Mouse (Mus musculus): ENCODE data around the gene Nxf1. TPM values are rescaled to one million over a fixed set of nuclear protein-coding genes. Genes with fewer than 3 reads are reported as not detected.
"Not testable (repeated sequence)": the region's sequence is repeated elsewhere in the genome, so short reads cannot be mapped to it uniquely, and the experiment has no call there.

Gene Nxf1
- polyA plus RNA-seq, 1 experiment, result 113 TPM

DNA sequence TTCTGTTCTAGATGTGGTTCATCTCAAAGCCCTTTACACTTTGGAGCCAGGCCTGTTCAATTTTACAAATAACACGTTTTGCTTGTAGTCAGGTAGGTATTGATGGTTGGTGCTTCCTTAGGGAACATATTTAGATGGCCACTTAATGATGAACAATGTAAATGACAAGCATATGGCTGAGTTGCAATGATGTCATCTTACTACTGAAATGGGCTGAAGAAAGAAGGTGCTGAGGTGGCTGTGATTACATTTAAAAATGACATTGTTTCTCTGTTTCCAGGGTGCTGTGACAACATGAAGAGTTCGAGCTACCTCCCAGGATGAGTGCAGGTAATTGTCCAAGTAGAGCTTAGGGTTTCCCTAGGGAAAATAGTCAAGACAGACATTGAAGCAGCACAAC, 32.5 kb upstream of the Nxf1 start:
- DNase-seq (ENCODE audit: low read depth), result no peak

DNA sequence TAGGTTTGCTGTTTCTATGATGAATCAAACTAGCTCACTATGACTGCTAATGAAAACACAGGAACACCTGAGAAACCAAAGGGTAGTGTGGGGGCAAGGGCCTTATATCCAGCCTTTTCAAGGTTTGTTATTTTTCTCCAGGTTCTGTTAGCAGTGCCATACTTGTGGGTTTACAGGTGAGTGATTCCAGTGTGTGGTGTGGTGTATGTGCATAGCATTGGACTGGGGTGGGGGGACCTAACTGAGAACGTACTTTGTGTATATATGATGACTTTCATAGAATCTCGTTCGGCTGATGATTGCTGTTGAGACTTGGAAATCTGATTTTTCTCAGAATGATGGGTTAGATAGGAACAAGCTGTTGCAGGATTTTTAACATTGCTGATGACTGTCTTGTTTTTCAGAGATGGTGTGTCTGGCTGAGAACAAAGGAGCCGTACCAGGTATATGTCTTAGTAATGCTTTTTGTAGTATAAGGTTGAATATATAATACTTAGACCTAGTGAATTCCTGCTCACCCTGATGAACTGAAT, 31.7 kb upstream of the Nxf1 start:
- no peak for DNase-seq (ENCODE audit: low read depth)

DNA sequence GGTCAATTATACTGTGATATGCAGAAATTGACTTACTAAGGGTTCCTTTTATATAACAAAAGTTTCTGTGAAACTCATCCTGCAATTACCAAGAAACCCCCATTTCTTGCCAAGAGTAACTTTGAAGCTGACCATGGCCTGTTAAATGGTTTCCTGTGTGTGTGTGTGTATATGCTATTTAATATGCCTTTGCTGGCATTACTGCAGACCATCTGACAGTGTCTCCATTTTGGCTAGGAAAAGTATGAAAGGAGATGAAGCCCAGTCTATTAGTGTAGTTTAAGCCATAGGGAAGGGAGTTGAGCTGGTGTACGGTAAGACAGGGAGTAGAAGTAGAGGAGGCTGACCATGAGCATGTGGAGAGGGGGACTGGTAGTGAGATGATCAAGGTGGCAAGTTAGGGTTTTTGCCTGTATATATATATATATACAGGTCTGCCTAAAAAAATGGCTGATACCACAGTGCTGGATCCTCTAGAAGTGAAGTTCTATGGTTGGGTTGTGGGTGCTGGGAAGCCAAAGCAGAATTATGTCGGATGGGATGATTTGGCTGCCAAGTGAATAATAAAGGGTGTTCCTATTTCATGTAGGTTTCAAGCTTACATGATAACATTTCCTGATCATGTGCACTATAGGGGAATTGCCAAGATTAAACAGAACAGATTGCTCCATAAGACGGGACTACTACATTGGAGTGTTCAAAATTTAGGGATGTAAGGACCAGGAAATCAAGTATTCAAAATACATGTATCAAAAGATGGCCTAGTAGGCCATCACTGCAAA, 30.1 kb upstream of the Nxf1 start:
- DNase-seq (ENCODE audit: low read depth), result no peak

- DNase-seq (ENCODE audit: low read depth), result no peak
Measured at GRCm38 (mm10) chr19:8727495-8728114, 29.3 kb upstream of the Nxf1 start.

DNA sequence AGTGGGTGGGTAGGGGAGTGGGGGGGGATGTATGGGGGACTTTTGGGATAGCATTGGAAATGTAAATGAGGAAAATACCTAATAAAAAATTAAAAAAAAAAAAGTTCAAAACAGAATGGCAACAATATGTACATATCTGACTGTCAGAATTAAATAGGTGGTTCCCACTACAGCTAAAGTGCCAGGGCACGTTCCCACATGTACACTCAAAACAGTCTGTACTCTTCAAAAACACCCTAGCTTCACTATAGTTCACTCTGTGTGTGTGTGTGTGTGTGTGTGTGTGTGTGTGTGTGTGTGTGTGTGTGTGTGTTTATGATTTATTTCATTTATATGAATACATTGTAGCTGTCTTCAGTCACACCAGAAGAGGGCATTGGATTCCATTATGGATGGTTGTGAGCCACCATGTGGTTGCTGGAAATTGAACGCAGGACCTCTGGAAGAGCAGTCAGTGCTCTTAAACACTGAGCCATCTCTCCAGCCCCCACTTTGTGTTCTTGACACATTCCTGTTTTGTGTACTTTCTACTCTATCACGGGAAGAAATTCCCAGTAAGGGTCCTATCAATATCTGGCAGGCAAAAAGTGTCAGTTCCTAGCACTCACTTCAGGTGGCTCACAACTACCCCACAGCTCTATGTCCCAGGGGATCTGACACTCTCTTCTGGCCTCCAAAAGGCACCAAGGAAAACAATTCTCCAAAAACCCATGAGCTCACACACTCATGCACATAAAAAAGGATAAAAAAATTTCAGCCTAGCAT, 28.4 kb upstream of the Nxf1 start:
- not testable (repeated sequence) for DNase-seq (ENCODE audit: low read depth)

DNA sequence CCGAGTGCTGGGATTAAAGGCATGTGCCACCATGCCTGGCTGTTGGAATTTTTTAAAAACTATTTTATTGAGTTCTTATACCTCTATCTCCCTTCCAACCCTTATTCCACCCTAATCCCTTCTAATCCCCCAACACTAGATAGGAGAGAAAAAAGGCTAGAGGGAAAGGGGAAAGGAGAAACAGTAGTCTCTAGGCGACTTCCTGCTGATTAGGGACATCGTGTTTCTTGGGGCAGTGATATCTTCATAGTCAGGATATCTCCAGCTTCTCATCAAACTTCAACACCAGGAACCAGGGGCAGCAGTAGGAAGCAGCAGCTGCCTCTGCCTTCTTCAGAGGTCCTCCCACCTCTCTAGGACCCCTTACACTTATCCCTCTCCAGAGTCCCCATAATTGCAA, 22.5 kb upstream of the Nxf1 start:
- no peak for DNase-seq (ENCODE audit: low read depth)

GRCm38 (mm10) chr19:8735389-8736159, 21.3 kb upstream of the Nxf1 start, which contains the start of gene Wdr74:
Gene Wdr74 (plus strand): TSS chr19:8735827.
- DNase-seq (ENCODE audit: low read depth), result no peak

- DNase-seq (ENCODE audit: low read depth), result no peak
Measured at GRCm38 (mm10) chr19:8736160-8736467, 20.8 kb upstream of the Nxf1 start.

DNA sequence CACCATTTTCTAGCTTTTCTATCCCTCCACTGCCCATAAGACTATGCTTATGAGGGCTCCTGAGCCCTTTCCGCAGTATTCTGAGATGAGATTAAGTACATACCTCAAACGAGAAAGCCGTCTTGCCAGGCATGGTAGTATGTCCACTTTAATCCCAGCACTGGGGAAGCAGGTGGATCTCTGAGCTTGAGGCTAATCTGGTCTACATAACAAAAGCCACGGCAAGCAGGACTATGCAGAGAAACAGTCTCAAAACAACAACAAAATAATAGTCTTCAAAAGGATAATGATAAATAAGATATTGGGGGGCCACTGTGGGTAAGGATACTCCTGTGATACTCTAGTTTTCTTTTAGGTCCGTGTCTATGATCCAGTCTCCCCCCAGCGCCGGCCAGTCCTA, 18.0 kb upstream of the Nxf1 start:
- no peak for DNase-seq (ENCODE audit: low read depth)

DNA sequence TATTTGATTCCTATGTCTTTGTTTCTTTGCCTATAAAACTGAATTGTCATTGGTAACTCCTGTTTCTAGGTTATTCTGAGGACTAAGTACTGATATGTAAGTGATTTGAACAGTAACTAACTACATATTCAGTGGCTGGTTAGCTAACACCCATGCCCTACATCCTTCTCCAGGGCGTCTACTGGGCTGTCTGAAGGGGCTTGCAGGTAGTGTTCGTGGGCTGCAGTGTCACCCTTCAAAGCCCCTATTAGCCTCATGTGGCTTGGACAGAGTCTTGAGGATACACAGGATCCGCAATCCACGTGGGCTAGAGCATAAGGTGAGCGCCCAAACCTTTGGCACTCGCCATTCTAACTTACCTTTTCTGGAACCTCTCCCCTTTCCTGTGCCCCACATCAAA, 17.2 kb upstream of the Nxf1 start:
- DNase-seq (ENCODE audit: low read depth), result no peak

- no peak for DNase-seq (ENCODE audit: low read depth)
Measured at GRCm38 (mm10) chr19:8740603-8741002, 16.3 kb upstream of the Nxf1 start, which contains the start of gene 1700092M07Rik. Gene 1700092M07Rik (plus strand): TSS chr19:8740718.

DNA sequence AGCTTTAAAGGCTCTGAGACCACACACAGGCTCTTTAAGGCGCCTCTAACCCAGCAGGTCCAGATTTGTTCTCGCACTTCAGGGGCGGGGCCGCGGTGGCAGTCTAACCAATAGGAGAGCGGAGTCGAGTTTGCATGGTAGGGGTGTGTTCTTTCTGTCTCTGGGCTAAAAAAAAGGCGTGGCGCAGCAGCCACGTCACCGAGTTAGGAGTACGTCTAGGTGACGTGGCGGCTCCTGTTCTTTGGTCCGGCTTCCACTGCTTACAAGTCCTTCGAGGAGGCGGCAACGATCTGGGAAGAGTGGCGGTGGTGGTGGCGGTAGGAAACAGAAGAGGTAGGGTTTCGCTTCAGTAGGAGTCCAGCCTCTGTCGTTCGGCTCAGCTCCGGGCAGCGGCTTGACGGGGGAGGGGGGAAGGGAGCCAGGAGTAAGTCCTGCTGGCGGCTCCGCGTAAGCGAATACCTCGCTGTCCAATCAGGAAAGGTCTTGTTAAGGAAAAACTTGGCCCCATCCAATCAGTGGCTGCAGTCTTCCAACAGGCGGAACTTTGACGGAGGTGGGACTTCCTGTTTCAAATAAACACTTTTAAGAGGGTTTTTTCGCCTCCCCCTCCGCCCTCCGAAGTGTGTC, 15.5 kb upstream of the Nxf1 start, which contains the start of gene Stx5a:
Gene Stx5a, plus strand, starts transcription at position 171 of the 627 bp plus-strand sequence.
- DNase-seq (ENCODE audit: low read depth), result peak; percentile 90

- no peak for DNase-seq (ENCODE audit: low read depth)
Measured at GRCm38 (mm10) chr19:8742176-8742575, 14.7 kb upstream of the Nxf1 start.

DNA sequence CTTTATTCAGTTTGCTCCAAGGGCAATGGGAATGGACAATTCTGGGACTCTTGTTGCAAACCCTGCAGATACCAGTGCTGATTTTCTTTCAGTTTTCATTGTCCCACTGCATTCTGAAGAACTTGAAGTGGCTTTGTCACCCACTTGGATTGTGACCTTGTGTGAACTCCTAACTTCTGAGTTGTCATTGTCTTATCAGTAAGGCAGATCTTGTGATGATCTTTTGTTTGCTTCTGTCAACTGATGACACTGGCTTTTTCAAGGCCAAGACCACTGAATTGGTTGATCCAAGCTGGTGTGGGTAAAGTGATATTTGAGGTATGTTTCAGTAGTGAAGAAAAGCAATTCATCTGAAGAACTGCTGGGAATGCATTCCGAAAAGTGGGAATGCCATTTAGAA, 11.5 kb upstream of the Nxf1 start:
- no peak for DNase-seq (ENCODE audit: low read depth)

DNA sequence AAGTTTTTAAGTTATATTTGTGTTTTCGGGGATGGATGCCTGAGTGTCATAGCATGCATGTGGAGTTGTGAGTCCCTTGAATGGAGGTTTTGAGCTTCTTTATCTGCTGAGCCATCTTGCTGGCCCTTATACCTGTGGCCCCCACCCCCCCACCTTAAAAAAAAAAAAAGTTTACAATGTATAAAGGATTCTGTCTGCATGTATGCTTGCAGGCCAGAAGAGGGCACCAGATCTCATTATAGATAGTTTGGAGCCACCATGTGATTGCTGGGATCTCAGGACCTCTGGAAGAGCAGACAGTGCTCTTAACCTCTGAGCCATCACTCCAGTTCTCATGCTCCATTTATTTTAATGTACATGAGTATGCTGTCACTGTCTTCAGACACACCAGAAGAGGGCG, 9.5 kb upstream of the Nxf1 start:
- no peak for DNase-seq (ENCODE audit: low read depth)

GRCm38 (mm10) chr19:8755652-8756051, 1.2 kb upstream of the Nxf1 start:
- DNase-seq (ENCODE audit: low read depth), result no peak

- no peak for DNase-seq (ENCODE audit: low read depth)
Measured at GRCm38 (mm10) chr19:8757471-8757998, 662 bp downstream of the Nxf1 start.

GRCm38 (mm10) chr19:8758899-8759298, 2.0 kb downstream of the Nxf1 start:
- no peak for DNase-seq (ENCODE audit: low read depth)

DNA sequence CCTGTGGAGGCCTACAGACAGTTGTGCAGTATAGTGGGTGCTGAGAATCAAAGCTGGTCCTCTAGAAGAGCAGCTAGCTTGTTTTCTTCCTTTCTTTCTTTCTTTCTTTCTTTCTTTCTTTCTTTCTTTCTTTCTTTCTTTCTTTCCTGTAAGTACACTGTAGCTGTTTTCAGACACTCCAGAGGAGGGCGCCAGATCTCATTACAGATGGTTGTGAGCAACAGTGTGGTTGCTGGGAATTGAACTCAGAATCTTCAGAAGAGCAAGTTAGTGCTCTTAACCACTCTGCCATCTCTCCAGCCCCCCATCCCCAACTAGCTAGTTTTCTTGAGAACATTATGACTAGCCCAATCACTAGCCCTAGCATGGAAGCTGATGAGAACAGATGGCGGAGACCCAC, 3.9 kb downstream of the Nxf1 start:
- no peak for DNase-seq (ENCODE audit: low read depth)

GRCm38 (mm10) chr19:8763276-8763675, 6.4 kb downstream of the Nxf1 start:
- DNase-seq (ENCODE audit: low read depth), result no peak

DNA sequence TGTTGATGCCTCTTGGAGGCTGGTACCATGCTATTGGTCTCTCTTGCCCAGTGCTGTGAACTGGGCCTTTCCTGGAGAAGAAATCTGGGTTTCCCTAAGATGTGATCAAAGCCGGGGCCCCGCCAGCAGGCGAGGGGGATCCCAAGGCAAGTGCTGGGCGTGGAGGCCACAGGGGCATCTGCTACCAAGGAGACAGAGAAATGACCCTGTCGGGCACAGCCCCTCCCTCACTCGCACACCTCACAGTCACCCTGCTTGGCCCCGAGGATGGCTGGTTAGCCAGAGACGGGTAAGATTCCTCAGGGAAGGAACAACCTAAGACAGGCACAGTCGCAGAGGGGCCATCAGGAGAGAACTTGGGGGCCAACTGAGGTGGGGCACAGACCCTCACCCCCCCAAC, 8.7 kb downstream of the Nxf1 start:
- no peak for DNase-seq (ENCODE audit: low read depth)
